Mouse (Mus musculus) ES-Bruce4 (cell line): ENCODE results near the gene Anp32a.

Experiments
- CTCF ChIP-seq: IDR thresholded peaks from one replicate; pipeline ENCODE4 v1.8.1; 2011; ENCODE audit warnings: low read depth, low read length
- EP300 ChIP-seq: IDR thresholded peaks from 2 replicates; pipeline ENCODE4 v1.6.1; 2011; ENCODE audit warnings: low read depth, low read length; ENCODE audit not compliant: insufficient read depth
- POLR2A ChIP-seq: IDR thresholded peaks from one replicate; pipeline ENCODE4 v1.8.1; 2011; ENCODE audit warnings: low read length; ENCODE audit not compliant: insufficient read depth

GRCm38 (mm10) chr9:62325965-62326364 is 15.1 kb upstream of the Anp32a start:
- TF ChIP-seq EP300 = no peak
- peak; percentile 49 for TF ChIP-seq CTCF
- TF ChIP-seq POLR2A = no peak
